Mouse (Mus musculus) embryo, embryonic 11.5 days (tissue): ENCODE data around the gene Asf1b.
A peak's percentile ranks its signal among the peaks of the same experiment; 100 is the strongest.

Experiments used
- DNase-seq: peaks from one replicate; pipeline ENCODE4 v3.0.0-alpha.2; 2012; ENCODE audit warnings: low read depth, low spot score

The Asf1b gene

GRCm38 (mm10) chr8:83955106-83955957 is at the start of gene Asf1b, which contains the start of gene Gm10644:
Gene Asf1b (plus strand): TSS chr8:83955507.
Gene Gm10644 (minus strand): TSS chr8:83955205.
- DNase-seq = peak; percentile 100

DNA sequence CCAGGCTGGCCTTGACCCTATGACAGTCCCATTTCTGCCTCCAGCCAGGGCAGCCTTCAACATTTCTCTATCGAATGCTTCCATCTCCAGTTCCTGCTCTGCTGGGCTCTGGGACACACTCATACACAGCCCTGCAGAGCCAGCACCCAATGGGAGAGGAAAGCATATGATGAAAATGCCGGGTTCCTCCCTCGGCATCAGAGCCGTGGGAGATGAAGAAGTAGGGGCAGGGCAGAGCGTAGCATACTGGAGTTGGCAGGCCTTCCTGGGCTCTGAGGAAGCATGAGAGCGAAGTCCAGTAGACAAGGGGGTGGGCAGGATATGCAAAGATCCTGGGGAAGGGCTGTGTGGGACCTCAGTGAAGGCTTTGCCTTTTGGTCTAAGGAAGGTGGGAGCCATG is 46.7 kb upstream of the Asf1b start:
- no peak for DNase-seq

GRCm38 (mm10) chr8:83909311-83909710 is 46.0 kb upstream of the Asf1b start:
- no peak for DNase-seq

DNA sequence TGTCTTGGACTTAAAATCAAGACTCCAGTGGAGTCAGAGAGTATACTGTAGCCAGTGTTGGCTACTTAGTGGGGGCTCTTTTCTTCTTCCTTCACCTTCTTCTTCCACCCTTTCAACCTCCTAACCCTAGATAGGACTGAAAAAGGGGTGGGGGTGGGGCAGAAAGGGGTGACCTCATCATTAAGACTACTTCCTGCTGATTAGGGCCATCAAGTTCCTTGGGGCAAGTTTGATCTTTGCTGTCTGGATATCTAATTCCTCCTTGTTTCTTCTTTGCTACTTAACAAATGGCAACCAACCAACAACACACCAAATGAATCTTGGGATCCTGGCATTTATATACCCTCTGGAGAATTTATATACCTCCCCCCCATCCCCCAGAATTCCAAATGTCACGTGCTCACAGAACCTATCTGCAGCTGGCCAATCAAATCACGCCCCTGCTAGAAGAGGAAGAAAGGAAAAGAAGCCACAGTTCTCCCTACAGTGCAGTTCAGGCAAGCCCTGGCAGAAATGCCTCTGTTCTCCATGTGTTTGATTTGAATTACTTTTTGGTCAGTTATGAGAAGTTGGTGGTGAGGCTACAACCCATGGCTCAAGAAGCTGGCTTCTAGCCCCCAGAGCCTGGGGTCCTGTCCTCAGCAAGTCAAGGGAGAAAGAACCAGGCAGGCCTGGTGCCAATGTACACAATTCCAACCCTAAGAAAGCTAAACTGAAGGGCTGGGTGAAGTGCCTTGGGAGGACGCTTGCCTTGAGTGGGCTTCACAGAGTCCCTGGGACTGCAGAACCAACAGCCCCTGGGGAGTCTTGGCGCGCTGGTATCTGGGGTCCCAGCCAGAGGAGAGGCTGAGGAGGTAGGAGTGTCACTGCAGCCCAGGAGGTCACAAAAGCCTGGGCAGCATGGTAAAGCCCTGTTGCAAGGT is 43.2 kb upstream of the Asf1b start:
- no peak for DNase-seq

DNA sequence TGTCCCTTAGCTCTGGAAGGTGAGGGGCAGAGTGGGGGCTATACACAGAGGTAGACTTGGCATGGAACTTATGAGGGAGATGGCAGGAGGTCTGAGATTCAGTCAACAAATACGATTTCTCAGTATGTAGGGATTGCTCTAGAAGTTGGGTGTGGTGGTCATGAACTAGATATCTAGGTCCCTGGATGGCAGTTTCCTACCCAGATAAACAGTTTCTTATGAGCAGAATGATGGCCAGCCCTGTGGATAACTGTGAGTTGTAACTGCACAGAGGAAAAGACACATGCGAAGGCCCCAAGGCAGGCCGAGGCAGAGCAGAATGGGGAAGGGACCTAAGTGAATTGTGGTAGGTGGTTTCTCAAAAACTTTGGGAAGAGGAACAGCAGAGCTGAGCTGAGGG is 41.1 kb upstream of the Asf1b start:
- DNase-seq = no peak

GRCm38 (mm10) chr8:83914860-83915259 is 40.4 kb upstream of the Asf1b start:
- no peak for DNase-seq

- DNase-seq = no peak
Measured at GRCm38 (mm10) chr8:83916015-83916414, 39.3 kb upstream of the Asf1b start.

DNA sequence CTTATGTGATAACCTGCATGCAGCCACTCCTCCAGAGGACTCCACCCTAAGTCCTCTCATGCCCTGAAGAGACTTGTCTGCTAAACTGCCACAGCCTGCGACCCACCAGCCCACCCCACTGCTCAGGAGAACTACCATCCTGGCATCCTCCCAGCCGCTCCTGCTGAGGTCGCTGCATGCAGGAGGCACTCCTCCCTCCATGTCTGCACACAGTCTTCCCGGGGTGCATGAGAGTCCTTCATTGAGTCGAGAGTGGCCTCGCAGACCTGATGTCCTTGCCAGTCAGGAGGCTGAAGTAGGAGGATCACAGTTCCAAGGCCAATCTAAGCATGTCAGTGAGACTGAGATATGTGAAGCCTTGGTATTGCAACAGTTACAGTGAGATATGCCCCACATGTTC is 37.7 kb upstream of the Asf1b start:
- DNase-seq = no peak

DNA sequence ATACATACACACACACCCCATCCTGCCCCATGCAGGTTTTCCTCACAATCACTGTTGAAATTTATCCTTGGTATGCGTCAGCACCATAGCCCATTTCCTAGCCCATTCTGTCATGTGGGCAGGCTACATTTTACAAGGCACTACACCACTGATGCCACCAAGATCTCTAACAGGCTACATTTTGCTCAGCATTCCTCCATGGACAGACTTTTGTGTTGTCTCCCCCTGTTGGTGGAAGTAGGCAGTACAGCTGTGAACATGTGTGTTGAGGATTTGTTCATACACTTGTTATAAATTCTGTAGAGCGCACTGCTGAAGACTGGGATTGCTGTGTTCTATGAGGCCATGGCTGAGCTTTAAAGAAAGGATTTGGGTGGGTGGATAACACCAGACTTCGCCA is 33.7 kb upstream of the Asf1b start:
- peak; percentile 73 for DNase-seq

GRCm38 (mm10) chr8:83922727-83923126 is 32.6 kb upstream of the Asf1b start:
- DNase-seq = no peak

DNA sequence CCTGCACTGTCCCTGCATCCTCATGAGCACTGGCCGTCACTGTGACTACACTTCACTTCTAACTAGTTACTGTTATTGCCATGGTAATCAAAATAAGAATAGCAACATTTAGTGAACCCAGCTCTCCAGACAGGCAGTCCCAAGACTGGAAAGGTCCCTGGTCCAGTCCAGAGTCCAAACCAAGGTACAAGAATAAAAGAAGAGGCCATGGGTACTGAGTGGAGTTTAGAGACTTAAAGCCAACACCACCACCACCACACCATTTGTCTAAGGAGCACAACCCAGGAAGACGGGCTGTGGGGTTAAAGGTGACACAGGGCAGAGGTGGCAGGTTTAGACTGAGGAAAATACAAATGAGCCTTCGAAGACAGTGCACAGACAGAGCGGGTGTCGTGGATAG is 30.7 kb upstream of the Asf1b start:
- DNase-seq = no peak

GRCm38 (mm10) chr8:83926266-83926665 is 29.0 kb upstream of the Asf1b start:
- DNase-seq = no peak

DNA sequence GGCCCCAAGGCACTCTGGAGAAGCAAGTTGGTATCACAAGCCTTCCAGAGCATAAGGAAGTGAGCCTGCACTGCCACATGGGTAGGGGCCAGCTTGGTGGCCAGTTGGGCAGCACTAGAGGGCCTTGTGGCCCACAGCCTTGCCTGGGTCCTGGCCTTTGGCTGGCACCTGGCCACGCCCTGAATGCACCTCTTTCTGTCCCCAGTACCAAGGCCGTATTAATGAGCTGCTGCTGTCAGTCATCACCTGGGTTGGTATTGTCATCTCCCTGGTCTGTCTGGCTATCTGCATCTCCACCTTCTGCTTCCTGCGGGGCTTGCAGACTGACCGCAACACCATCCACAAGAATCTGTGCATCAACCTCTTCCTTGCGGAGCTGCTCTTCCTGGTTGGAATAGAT is 21.1 kb upstream of the Asf1b start:
- no peak for DNase-seq

- DNase-seq = no peak
Measured at GRCm38 (mm10) chr8:83934994-83935393, 20.3 kb upstream of the Asf1b start.

DNA sequence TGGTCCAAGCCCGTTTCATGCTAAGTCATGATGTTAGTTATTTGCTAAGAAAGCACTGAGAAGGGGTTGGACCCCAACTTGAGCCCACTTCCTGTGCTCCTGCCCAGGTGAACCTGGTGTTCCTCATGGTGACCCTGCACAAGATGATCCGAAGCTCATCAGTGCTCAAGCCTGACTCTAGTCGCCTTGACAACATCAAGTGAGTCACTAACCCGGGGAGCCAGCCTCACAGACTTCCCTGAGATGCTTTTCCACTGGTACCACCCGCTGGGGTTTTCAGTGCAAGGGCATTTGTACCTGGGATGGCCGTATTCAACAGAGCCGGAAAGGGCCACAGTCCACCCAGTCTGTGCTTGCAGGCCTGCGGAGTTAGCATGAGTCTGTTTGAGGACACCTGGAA is 19.9 kb upstream of the Asf1b start:
- no peak for DNase-seq

DNA sequence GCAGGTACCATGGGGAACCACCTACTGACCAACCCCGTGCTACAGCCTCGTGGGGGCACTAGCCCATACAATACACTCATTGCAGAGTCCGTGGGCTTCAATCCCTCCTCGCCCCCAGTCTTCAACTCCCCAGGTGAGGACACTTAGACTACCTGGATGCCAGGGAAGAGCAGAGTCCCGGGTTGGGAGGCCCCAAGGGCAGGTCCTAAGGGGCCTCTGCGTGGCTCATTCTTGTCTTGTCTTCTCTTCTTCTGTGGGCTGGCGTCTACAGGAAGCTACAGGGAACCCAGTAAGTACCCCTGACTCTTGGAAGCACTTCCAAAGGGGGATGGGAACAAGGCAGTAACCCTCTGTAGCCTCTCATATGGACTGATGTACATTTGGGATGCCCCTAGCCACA is 17.7 kb upstream of the Asf1b start:
- no peak for DNase-seq

GRCm38 (mm10) chr8:83938330-83938729 is 17.0 kb upstream of the Asf1b start:
- DNase-seq = no peak

DNA sequence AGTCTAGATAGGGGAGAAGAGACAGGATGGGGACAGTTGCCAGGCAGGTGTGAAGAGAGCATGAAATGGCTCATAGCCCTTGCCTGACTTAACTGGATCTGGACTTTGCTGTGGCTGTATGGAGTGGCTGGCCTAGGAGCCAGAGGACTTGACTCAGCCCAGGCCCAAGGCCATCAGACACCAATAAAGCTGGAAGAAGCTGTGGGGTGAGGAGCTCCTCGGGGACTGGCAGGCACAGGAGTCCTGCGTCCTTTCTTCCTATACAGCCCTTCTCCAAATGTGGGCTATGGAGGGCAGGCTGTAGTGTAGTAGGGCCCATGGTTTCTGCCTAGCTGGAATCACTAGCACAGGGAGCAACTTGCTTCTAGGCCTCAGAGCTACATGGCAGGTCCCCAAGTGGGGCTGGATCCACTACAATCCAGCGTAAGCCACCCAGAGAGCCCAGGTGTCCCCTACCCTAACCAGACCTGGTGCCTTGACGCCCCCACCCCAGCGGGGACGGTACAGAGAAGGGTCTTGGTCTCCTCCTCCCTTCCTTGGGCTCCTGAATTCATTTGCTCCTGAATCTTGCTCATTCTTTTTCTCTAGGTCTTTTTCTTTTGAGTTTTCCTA is 14.1 kb upstream of the Asf1b start:
- no peak for DNase-seq

DNA sequence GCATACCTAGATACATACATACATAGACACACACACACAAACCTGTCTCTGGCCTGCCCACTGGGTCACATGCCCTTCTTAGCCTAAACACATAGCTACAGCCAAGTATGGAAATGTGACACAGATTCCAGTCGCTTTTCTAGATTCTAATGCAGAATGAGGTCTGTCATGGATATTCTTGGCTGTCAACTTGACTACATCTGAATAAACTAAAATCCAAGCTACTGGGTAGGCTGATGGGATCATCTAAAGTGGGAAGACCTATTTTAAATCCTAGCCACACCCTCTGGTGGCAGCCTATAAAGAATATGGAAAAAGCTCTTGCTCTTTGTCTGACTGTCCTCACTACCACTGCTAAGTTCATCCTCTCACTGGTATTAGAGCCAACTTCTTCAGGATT is 12.9 kb upstream of the Asf1b start:
- no peak for DNase-seq

GRCm38 (mm10) chr8:83945540-83945939 is 9.8 kb upstream of the Asf1b start:
- DNase-seq = no peak

- DNase-seq = no peak
Measured at GRCm38 (mm10) chr8:83954749-83955105, 580 bp upstream of the Asf1b start.

DNA sequence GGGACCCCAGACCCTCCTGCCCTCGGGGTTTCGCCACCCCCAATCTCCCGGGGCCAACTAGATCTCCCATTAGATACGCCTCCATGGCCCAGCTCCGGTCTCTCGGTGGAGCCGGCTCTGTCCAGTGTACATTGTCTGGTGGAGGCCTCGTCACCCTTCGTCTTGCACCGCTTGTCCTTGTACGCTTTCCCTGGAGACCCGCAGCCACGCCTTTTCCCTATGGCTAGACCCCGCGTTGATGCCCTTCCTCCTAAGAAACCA is 581 bp downstream of the Asf1b start:
- no peak for DNase-seq

DNA sequence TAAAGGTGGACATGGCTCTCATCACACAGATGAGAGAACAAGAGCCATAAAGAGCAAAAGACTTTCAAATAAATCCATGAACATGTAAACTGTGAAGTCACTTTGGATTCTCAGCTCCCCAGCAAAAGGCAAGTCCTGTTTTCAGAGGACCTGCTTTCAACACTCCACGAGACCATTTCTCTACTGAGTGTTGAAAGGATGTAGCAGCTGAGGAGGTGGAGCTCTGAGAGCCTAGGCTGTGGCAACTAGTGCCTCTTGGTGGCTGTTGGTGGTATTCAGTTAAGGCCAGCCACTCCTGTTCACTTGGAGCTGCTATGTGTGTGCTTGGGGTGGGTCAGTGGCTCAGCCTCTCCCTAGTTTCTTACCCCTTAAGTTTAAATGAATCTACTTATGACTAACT is 1.5 kb downstream of the Asf1b start:
- DNase-seq = no peak
